Mouse (Mus musculus) heart, postnatal 25 days (tissue): Measurements from ENCODE around the gene Esyt1. TPM values are rescaled to one million over a fixed set of nuclear protein-coding genes. Genes with fewer than 3 reads are reported as not detected.
A peak's percentile ranks its signal among the peaks of the same experiment; 100 is the strongest.
"Not testable (repeated sequence)": the region's sequence is repeated elsewhere in the genome, so short reads cannot be mapped to it uniquely, and the experiment has no call there.

Source experiments
- DNase-seq: peaks from one replicate; pipeline ENCODE4 v3.0.0; 2022; ENCODE audit warnings: low spot score
- intact Hi-C: fragments of 180-260 bp; cut with DNase I; formaldehyde crosslinking; loops from one replicate; pipeline ENCODE4 v1.15.1; 2025
- microRNA-seq: library from miRNA; unstranded; fragments of <30 nt; microRNA quantifications from one replicate; pipeline ENCODE4 v1.2.0, GENCODE M21; 2022
- total RNA-seq, 2 experiments: library from RNA; stranded (reverse); gene quantifications; 2 replicates each; pipeline ENCODE4 v1.2.3; 2021

The Esyt1 gene
- total RNA-seq, 2 experiments from 2014 or later = 16.8 to 19.0 TPM

- peak; percentile 78 for DNase-seq
- intact Hi-C loops = loop anchor here (2.0 to 5.0 kb wide), 2 partner anchors 32 to 35 kb away; partner anchors contain the start of gene Esyt1
These were observed 32.9 kb downstream of the Esyt1 start for GRCm38 (mm10) chr10:128492633-128493311.

GRCm38 (mm10) chr10:128492051-128492450 is 33.6 kb downstream of the Esyt1 start:
- intact Hi-C loops = loop anchor here (2.0 to 5.0 kb wide), 2 partner anchors 31 to 35 kb away; partner anchors contain the start of gene Esyt1
- DNase-seq = not testable (repeated sequence)

- intact Hi-C loops = loop anchor here (5.0 kb wide), 1 partner anchor 36 kb away; the partner anchor contains the start of gene Esyt1
- DNase-seq = no peak
These were observed 34.2 kb downstream of the Esyt1 start for GRCm38 (mm10) chr10:128491495-128491894.

GRCm38 (mm10) chr10:128490912-128491311 is 34.8 kb downstream of the Esyt1 start:
- intact Hi-C loops = loop anchor here (5.0 kb wide), 1 partner anchor 36 kb away; the partner anchor contains the start of gene Esyt1
- DNase-seq = no peak

GRCm38 (mm10) chr10:128490232-128490631 is 35.4 kb downstream of the Esyt1 start:
- DNase-seq = no peak

GRCm38 (mm10) chr10:128489785-128490184 is 35.9 kb downstream of the Esyt1 start:
- intact Hi-C loops = loop anchor here (5.0 to 10.0 kb wide), 2 partner anchors 38 to 365 kb away; partner anchors contain the start of gene Esyt1
- no peak for DNase-seq

More at GRCm38 (mm10) chr10:128490232-128490631, 35.4 kb downstream of the Esyt1 start:
- intact Hi-C loops = loop anchor here (5.0 kb wide), 1 partner anchor 37 kb away; the partner anchor contains the start of gene Esyt1

- intact Hi-C loops = loop anchor here (10.0 kb wide), 1 partner anchor 365 kb away; no protein-coding TSS in a partner anchor
- no peak for DNase-seq
These were observed 36.3 kb downstream of the Esyt1 start for GRCm38 (mm10) chr10:128489380-128489779.

GRCm38 (mm10) chr10:128488776-128489175 is 36.9 kb downstream of the Esyt1 start:
- no peak for DNase-seq
- intact Hi-C loops = loop anchor here (10.0 kb wide), 1 partner anchor 364 kb away; no protein-coding TSS in a partner anchor

- intact Hi-C loops = loop anchor here (10.0 kb wide), 1 partner anchor 363 kb away; no protein-coding TSS in a partner anchor
- DNase-seq = no peak
These were observed 37.6 kb downstream of the Esyt1 start for GRCm38 (mm10) chr10:128487861-128488712.

- intact Hi-C loops = loop anchor here (10.0 kb wide), 1 partner anchor 362 kb away; no protein-coding TSS in a partner anchor
- no peak for DNase-seq
These were observed 39.3 kb downstream of the Esyt1 start for GRCm38 (mm10) chr10:128486370-128486769.

- intact Hi-C loops = no loop called here
These were observed 51.3 kb downstream of the Esyt1 start for GRCm38 (mm10) chr10:128474366-128474765.

GRCm38 (mm10) chr10:128460270-128460630 is 65.4 kb downstream of the Esyt1 start:
- intact Hi-C loops = loop anchor here (2.0 to 5.0 kb wide), 2 partner anchors 33 to 67 kb away; partner anchors contain the start of gene Esyt1
- no peak for DNase-seq

More at GRCm38 (mm10) chr10:128474366-128474765, 51.3 kb downstream of the Esyt1 start:
- DNase-seq = no peak

Small RNA genes lying within 50 kb of the gene (microRNA-seq; reads per million reads assigned to microRNA genes)
- gene Gm47275 (not detected), gene Mir6916 (not detected)

Other genes starting within 250 kb of the Esyt1 start
- gene Il23a, start 227.1 kb downstream of the Esyt1 start, total RNA-seq = under 1 TPM in 1 of 2 experiments, not detected in 1; 0.18 TPM
- 1 to 10 TPM; 8.2 to 9.4 TPM for gene Pan2, start 222.5 kb downstream of the Esyt1 start, total RNA-seq
- gene Cnpy2, start 203.4 kb downstream of the Esyt1 start, total RNA-seq = 10 to 100 TPM; 58.9 to 62.5 TPM
- 1,000 to 10,000 TPM; 1,194 to 1,233 TPM for gene Cs, start 188.1 kb downstream of the Esyt1 start, total RNA-seq
- 100 to 1,000 TPM; 272 to 314 TPM for gene Coq10a, start 156.9 kb downstream of the Esyt1 start, total RNA-seq
- gene Ankrd52, start 148.8 kb downstream of the Esyt1 start, total RNA-seq = 10 to 100 TPM; 43.7 to 51.0 TPM
- gene Slc39a5, start 124.6 kb downstream of the Esyt1 start, total RNA-seq = not detected
- 10 to 100 TPM; 44.4 to 46.8 TPM for gene Nabp2, start 114.4 kb downstream of the Esyt1 start, total RNA-seq
- gene Rnf41, start 114.2 kb downstream of the Esyt1 start, total RNA-seq = 10 to 100 TPM; 16.0 to 16.5 TPM
- gene Smarcc2, start 66.6 kb downstream of the Esyt1 start, total RNA-seq = 10 to 100 TPM; 75.8 to 78.4 TPM
- gene Myl6, start 31.7 kb downstream of the Esyt1 start, total RNA-seq = 100 to 1,000 TPM; 294 to 314 TPM
- gene Myl6b, start 27.2 kb downstream of the Esyt1 start, total RNA-seq = 1 to 10 TPM; 2.5 to 2.9 TPM
- gene Zc3h10, start 21.9 kb upstream of the Esyt1 start, total RNA-seq = 1 to 10 TPM; 7.6 to 9.1 TPM
- gene Rpl41, start 23.4 kb upstream of the Esyt1 start, total RNA-seq = 1,000 to 10,000 TPM; 1,495 to 1,582 TPM
- gene Pa2g4, start 40.1 kb upstream of the Esyt1 start, total RNA-seq = 10 to 100 TPM; 45.8 to 48.6 TPM
- 1 to 10 TPM; 8.3 to 8.6 TPM for gene Erbb3, start 63.8 kb upstream of the Esyt1 start, total RNA-seq
- gene Rps26, start 100.9 kb upstream of the Esyt1 start, total RNA-seq = 100 to 1,000 TPM; 253 to 266 TPM
- gene Ikzf4, start 120.1 kb upstream of the Esyt1 start, total RNA-seq = 1 to 10 TPM in 1 of 2 experiments, under 1 TPM in 1; 0.52 to 1.2 TPM
- 10 to 100 TPM; 22.1 to 23.1 TPM for gene Suox, start 148.2 kb upstream of the Esyt1 start, total RNA-seq
- 10 to 100 TPM; 68.9 to 72.5 TPM for gene Rab5b, start 170.4 kb upstream of the Esyt1 start, total RNA-seq
- under 1 TPM; 0.49 to 0.89 TPM for gene Pmel, start 178.3 kb upstream of the Esyt1 start, total RNA-seq
- gene Cdk2, start 179.2 kb upstream of the Esyt1 start, total RNA-seq = 10 to 100 TPM; 12.7 to 15.7 TPM
- gene Dgka, start 219.0 kb upstream of the Esyt1 start, total RNA-seq = 10 to 100 TPM; 11.7 to 11.9 TPM
- gene Pym1, start 222.0 kb upstream of the Esyt1 start, total RNA-seq = 1 to 10 TPM; 6.8 to 8.6 TPM